Mouse (Mus musculus) NIH3T3 (cell line): ENCODE results near the gene Cacng2.

Experiments used
- DNase-seq: peaks from one replicate; pipeline ENCODE4 v3.0.0-alpha.2; 2012; ENCODE audit warnings: low read depth

The Cacng2 gene

GRCm38 (mm10) chr15:78082149-78082548, 37.7 kb downstream of the Cacng2 start:
- DNase-seq: no peak

- DNase-seq: no peak
Measured at GRCm38 (mm10) chr15:78081384-78081783, 38.4 kb downstream of the Cacng2 start.

GRCm38 (mm10) chr15:78080326-78080725, 39.5 kb downstream of the Cacng2 start:
- no peak for DNase-seq

- peak; percentile 54 for DNase-seq
Measured at GRCm38 (mm10) chr15:78078776-78079628, 40.8 kb downstream of the Cacng2 start.

DNA sequence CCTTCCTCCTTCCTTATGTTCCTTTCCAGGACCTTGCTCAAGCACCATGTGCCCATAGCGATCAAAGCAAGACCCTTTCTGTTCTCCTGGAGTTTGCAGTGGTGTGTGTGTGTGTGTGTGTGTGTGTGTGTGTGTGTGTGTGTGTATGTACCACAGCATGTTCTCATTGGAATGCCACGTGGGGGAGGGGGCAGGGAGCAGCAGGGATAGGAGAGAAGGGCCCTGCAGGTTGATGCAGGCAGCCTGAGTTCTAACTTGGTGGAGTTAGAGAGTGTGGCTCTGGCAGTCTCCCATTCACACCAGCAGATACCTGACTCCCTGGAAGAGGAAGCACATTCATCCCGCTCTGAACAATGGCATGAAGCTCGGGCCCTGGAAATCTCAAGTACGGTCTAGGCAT, 41.6 kb downstream of the Cacng2 start:
- peak; percentile 30 for DNase-seq

- DNase-seq: no peak
Measured at GRCm38 (mm10) chr15:78075921-78076320, 43.9 kb downstream of the Cacng2 start.

GRCm38 (mm10) chr15:78073109-78073508, 46.7 kb downstream of the Cacng2 start:
- no peak for DNase-seq

GRCm38 (mm10) chr15:78066475-78066874, 53.4 kb downstream of the Cacng2 start:
- peak; percentile 91 for DNase-seq

DNA sequence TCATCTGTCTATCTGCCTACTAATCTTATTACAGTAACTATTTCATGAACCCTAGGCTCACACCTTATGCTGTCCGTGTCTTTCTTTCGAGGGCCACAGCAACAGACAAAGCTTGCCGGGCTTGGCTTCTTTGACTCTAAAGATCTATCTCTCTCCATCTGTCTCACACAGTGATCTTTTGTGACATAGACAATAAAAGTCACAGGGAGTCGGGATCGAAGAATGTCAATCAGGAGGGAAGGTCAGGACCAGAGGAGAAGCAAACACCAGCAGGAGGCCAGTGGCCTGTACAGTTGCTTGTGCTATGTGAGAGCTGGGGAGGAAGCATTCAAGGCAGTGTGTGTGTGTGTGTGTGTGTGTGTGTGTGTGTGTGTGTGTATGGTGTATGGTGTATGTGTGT, 54.3 kb downstream of the Cacng2 start:
- DNase-seq: no peak

DNA sequence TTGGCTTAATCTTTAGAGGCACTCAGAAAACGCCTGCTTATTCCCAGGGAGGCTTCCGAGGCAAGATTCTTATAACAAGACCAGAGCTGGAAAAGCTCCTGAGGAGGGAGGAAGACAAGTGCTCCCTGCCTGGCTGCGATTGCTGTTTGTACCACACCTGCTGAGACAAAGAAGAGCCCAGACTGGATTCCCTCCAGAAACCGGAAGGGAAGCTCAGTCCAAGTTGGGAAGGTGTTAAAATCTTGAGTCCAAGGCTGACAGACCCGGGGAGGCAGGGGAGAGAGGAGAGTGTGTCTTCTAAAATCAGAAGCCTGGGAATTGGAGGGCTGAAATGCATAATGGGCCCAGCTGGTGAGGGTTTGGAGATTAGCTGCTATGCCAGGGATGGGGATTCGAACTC, 55.5 kb downstream of the Cacng2 start:
- no peak for DNase-seq

- no peak for DNase-seq
Measured at GRCm38 (mm10) chr15:78062467-78062866, 57.4 kb downstream of the Cacng2 start.

DNA sequence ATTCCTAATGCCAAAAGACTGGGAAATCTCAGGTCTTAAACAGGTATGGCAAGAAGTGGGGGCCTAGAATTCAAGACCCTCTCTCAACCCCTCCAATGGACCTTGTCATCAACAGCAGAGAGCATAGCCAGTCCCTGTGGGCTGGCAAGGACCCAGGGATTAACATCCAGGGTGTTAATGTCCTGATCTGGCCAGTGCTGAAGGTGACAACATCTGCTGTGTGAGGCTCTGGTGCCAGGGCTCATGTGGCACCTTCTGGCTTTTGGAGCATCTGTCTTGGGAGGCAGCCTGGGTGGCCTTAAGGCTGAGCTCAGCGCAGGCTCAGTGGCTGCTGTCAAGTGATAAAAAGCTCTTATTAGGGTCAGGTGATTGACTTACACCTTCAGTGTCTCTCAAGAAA, 62.9 kb downstream of the Cacng2 start:
- no peak for DNase-seq

- no peak for DNase-seq
Measured at GRCm38 (mm10) chr15:78050682-78051081, 69.1 kb downstream of the Cacng2 start.

DNA sequence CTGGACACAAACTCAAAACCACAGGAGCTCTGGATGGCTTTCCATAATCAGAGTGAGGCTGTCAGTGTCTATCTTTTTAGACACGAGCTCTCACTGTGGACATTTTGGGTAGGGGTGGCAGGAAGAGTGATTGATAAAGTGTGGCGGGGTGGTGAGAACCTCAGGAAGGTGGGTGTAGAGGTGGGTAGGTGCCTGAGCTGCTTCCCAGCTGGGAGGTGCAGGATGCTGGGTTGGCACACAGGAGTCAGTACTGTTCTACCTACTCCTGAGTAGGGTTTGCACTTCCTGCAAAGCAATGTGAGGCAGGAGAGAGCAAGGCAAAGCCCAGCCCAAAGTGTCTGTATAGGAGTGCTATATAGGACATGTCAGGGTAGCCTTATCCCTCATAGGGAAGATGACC, 69.9 kb downstream of the Cacng2 start:
- no peak for DNase-seq

GRCm38 (mm10) chr15:78045842-78046241, 74.0 kb downstream of the Cacng2 start:
- DNase-seq: peak; percentile 30

DNA sequence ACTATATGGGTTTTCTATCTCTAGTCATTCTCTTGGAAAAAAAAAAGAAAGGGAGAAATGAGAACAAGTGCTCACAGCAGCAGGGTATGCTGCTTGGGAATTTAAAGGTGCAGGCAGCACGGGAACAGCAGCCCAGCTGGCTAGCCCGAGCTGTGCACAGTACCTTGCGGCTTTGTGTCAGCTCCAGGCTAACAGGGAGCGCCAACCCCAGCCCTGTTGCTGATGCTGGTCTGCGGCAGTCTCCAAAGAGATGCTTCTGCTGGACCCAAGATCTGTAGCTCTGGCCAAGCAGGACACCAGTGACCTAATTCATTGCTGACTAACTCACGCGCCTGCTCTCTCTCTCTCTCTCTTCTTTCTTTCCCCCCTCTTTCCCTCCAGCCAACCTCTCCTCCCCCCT, 74.5 kb downstream of the Cacng2 start:
- DNase-seq: no peak

DNA sequence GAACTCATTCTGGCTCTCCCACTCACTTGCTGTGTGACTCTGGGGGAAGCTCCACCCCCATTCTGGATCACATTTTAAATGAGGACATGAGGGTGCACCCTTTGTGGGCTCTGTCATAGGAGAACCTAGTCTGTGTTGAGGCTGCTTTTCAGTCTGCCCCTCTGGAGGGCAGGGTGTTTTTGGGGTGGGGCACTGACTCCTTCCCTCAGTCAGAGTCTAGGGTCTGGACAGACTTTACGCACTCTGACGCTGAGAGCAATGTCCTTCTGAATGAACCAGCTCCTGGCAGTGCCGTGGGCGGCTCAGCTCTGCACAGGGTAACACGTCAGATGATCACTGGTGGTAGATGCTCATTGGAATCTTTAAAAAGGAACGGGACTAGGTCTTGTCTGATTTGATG, 75.0 kb downstream of the Cacng2 start:
- no peak for DNase-seq

DNA sequence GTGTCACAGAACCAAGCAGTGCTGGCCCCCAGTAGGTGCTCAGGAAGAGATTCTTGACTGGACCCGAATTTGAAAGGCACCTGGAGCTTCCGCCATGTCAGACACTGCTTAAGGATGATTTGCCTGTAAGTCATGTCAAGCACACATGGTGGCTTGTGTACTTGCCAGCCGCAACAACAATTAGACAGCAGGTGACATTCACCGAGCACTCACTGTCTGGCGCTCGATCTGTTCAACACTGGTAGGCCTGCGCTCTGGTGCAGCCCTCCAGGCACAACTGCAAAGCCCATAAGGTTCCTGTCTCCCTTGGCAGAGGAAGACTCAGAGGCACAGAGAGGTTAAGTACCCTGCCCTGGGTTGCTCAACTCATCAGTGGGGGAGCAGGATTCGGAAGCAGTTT, 77.1 kb downstream of the Cacng2 start:
- no peak for DNase-seq

DNA sequence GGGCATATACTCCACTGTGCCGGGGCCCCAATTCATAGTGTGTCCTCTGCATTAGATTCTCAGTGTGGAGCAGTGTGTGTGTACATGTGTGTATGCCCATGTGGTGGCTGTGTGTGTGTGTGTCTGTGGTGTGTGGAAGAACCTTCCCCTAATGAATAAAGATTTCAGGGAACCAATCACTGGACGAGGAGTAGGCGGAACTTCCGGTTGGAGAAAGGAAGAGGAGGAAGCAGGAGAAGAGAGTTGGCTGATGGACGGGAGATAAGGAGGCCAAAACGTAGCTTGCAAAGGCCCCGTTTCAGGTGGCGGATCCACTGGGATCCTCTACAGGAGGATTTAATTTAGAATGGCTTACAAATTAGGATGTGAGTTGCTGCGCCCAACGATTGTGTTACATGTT, 82.2 kb downstream of the Cacng2 start:
- peak; percentile 14 for DNase-seq

- no peak for DNase-seq
Measured at GRCm38 (mm10) chr15:78036586-78036985, 83.2 kb downstream of the Cacng2 start.

DNA sequence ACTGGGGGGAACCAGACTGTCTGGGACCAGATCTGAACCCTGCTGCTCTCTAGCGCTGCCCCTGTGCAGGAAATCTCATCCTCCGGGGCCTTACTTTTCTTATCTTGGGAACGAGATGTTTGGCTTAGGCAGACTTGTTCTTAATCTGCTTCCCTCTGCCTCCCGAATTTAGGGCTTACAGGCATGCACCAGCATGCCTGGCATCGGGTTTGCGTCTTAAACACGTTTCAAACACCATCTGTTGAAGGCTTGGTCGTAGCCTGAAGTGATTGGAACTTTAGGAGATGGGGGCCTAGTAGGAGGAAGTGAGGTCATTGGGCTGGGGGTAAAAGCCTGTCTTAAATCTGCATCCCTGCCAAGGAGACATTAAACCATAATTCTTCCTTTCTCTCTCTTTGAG, 89.9 kb downstream of the Cacng2 start:
- no peak for DNase-seq

- DNase-seq: no peak
Measured at GRCm38 (mm10) chr15:78026521-78026920, 93.3 kb downstream of the Cacng2 start.

GRCm38 (mm10) chr15:78024211-78024610, 95.6 kb downstream of the Cacng2 start:
- DNase-seq: no peak

DNA sequence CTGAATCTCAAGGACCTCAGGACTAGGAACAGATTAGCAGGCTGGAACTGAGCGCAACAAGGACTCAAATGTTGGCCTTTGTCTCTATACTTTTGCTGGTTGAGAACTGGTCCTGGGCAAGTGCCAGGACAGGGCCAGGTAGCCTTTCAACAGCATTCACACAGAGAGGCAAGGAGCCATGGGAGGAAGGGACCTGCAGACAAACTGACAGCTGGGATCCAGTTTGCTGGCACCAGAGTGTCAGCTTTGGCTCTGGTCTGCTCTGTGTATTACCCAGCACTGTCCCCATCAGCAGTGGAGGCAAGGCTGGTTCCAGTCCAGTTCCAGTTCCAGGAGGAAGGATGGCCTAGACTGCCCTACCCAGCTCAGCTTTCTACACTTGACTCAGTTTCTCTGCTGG, 105.8 kb downstream of the Cacng2 start:
- no peak for DNase-seq
